13 mouse cellular contexts compared by ENCODE assay signal in genomic region chr17:35173329-35173728, GRCm38 (mm10). TPM values are rescaled to one million over a fixed set of nuclear protein-coding genes. Genes with fewer than 3 reads are reported as not detected.
DNase-seq lines count a peak whose midpoint lies in the region; ATAC-seq and TF ChIP-seq lines count a peak whose summit lies in the region.
"Had no signal": no experiment of that assay in that cellular context is flagged by ENCODE, and none has a peak within 500 bp of the region (broad histone marks: within the 10 kb centered on the region; RNA-seq: fewer than 3 reads in every experiment).

No protein-coding gene starts in this region.

- H3K27ac ChIP-seq in heart, embryonic 10.5 days, result no peak overlapping the region
- H3K27ac ChIP-seq in liver, postnatal 0 days (ENCODE audit: low read depth), result peak overlapping the region; percentile 64
- no peak overlapping the region for H3K27ac ChIP-seq in liver, embryonic 12.5 days
- H3K27ac ChIP-seq in brown adipose tissue, adult 24 weeks (replicated peaks; ENCODE audit: low read depth, low read length), result peak overlapping the region; percentile 31
- H3K27ac ChIP-seq in small intestine, adult 2 months (ENCODE audit: insufficient read depth, low read depth, low read length), result peak overlapping the region; percentile 79

- H3K9ac ChIP-seq in liver, postnatal 0 days (replicated peaks), result no peak overlapping the region
- H3K9ac ChIP-seq in liver, embryonic 12.5 days, result no peak overlapping the region

- DNase-seq in heart, adult 11 months, result peak; percentile 93
- DNase-seq in heart, embryonic 10.5 days (ENCODE audit: low spot score), result no peak
- DNase-seq in liver, postnatal 0 days, result no peak
- no peak for DNase-seq in MN1 (ENCODE audit: low spot score)
- DNase-seq in c-Kit-positive CD71-positive TER-119-positive erythroid progenitor cells, embryonic 14.5 days (ENCODE audit: low spot score), result no peak
- DNase-seq: cerebellum, adult 11-12 months; gastrocnemius, postnatal 25 days; right cerebral cortex, postnatal 25 days had no signal

- no peak for TF ChIP-seq CTCF in liver, postnatal 0 days (IDR thresholded peaks at IDR 0.05; ENCODE audit: low read depth)
- TF ChIP-seq CTCF in small intestine, adult 2 months (IDR thresholded peaks at IDR 0.05; ENCODE audit: extremely low read depth, insufficient read length, insufficient replicate concordance, low read depth, low read length), result no peak

- H3K9me3 ChIP-seq in heart, embryonic 10.5 days, result no peaks in the 10 kb centered on the region
- no peaks in the 10 kb centered on the region for H3K9me3 ChIP-seq in liver, postnatal 0 days (ENCODE audit: low read length)
- no peaks in the 10 kb centered on the region for H3K9me3 ChIP-seq in liver, embryonic 12.5 days (replicated peaks)

- TF ChIP-seq POLR2A in small intestine, adult 2 months (IDR thresholded peaks at IDR 0.05; ENCODE audit: low read depth, low read length), result no peak

- H3K4me2 ChIP-seq in liver, postnatal 0 days (ENCODE audit: low read depth, low read length), result 0 out of 2 replicates have a peak overlapping the region, but pooled peaks have one; percentile 20
- H3K4me2 ChIP-seq in liver, embryonic 12.5 days, result no peak overlapping the region

- H3K4me1 ChIP-seq in heart, embryonic 10.5 days, result no peaks in the 10 kb centered on the region
- 0 out of 2 replicates have a peak, but pooled peaks cover 4% of the 10 kb centered on the region for H3K4me1 ChIP-seq in liver, postnatal 0 days (ENCODE audit: insufficient read depth)
- H3K4me1 ChIP-seq in liver, embryonic 12.5 days, result peaks cover 4% of the 10 kb centered on the region; the same call in 1 of the 2 replicates
- no peaks in the 10 kb centered on the region for H3K4me1 ChIP-seq in brown adipose tissue, adult 24 weeks (ENCODE audit: control insufficient read depth, insufficient read depth, insufficient read length, low read length)
- peaks cover 18% of the 10 kb centered on the region for H3K4me1 ChIP-seq in small intestine, adult 2 months (ENCODE audit: control insufficient read depth, insufficient read depth, insufficient read length, low read length)

- H3K36me3 ChIP-seq in heart, embryonic 10.5 days, result no peaks in the 10 kb centered on the region
- H3K36me3 ChIP-seq in liver, postnatal 0 days (replicated peaks; ENCODE audit: insufficient read depth, low read length), result no peaks in the 10 kb centered on the region
- H3K36me3 ChIP-seq in liver, embryonic 12.5 days, result no peaks in the 10 kb centered on the region
- no peaks in the 10 kb centered on the region for H3K36me3 ChIP-seq in small intestine, adult 2 months (ENCODE audit: control insufficient read depth, insufficient read depth, low read length)

- H3K27me3 ChIP-seq in heart, embryonic 10.5 days (ENCODE audit: insufficient read depth, poor library complexity, severe bottlenecking), result peaks cover 15% of the 10 kb centered on the region; the same call in 1 of the 2 replicates
- no peaks in the 10 kb centered on the region for H3K27me3 ChIP-seq in liver, postnatal 0 days (ENCODE audit: insufficient read depth, low read length)
- H3K27me3 ChIP-seq in liver, embryonic 12.5 days (replicated peaks), result no peaks in the 10 kb centered on the region
- H3K27me3 ChIP-seq in small intestine, adult 2 months (ENCODE audit: control insufficient read depth, insufficient read depth, low read length), result no peaks in the 10 kb centered on the region

- TF ChIP-seq EP300 in liver, postnatal 0 days (IDR thresholded peaks at IDR 0.05; ENCODE audit: low read depth), result no peak

- no peak for ATAC-seq in liver, postnatal 0 days
- ATAC-seq in liver, embryonic 12.5 days, result no peak
- ATAC-seq: lung, postnatal 0 days had no signal

- H3K4me3 ChIP-seq in heart, embryonic 10.5 days, result no peak overlapping the region
- no peak overlapping the region for H3K4me3 ChIP-seq in liver, postnatal 0 days (ENCODE audit: low read depth, low read length)
- H3K4me3 ChIP-seq in liver, embryonic 12.5 days, result no peak overlapping the region
- no peak overlapping the region for H3K4me3 ChIP-seq in brown adipose tissue, adult 24 weeks (ENCODE audit: insufficient read depth, low read depth, low read length)
- H3K4me3 ChIP-seq in small intestine, adult 2 months (ENCODE audit: low read depth, low read length), result no peak overlapping the region

- WGBS in heart, embryonic 10.5 days, result 68% methylated on average over 3 of the region's 3 CpGs
- 55% methylated on average over 3 of the region's 3 CpGs for WGBS in liver, postnatal 0 days (ENCODE audit: insufficient replicate concordance)
- WGBS in liver, embryonic 12.5 days (ENCODE audit: insufficient replicate concordance), result 52% methylated on average over 3 of the region's 3 CpGs
- 74% methylated on average over 3 of the region's 3 CpGs for WGBS in small intestine, adult 2 months

RNA-seq across cellular contexts. Expression of gene Aif1, which starts 2.5 kb away (rescaled TPM):
- 0.85 and 2.1 TPM in 2 replicates for polyA plus RNA-seq in heart, embryonic 10.5 days (2016; fragmentation: Nextera tagmentation; extraction: Ambion mirVana)
- polyA plus RNA-seq in liver, postnatal 0 days (2015; fragmentation: Nextera tagmentation; extraction: Ambion mirVana), result 34.1 and 39.1 TPM in 2 replicates
- 10.5 and 11.6 TPM in 2 replicates for polyA plus RNA-seq in liver, embryonic 12.5 days (2016; fragmentation: Nextera tagmentation; extraction: Ambion mirVana)
- 10.5 and 14.3 TPM in 2 replicates for polyA plus RNA-seq in brown adipose tissue, adult 24 weeks (2012; ENCODE audit: insufficient read depth, insufficient read length, missing spikeins)
- 0.36 and 1.6 TPM in 2 replicates for polyA plus RNA-seq in small intestine, adult 2 months (2012; rRNA removed)
- polyA plus RNA-seq: C2C12 had no signal

RNA-seq across cellular contexts. Expression of gene Prrc2a, which starts 8.6 kb away (rescaled TPM):
- polyA plus RNA-seq in heart, embryonic 10.5 days (2016; fragmentation: Nextera tagmentation; extraction: Ambion mirVana), result 137 and 161 TPM in 2 replicates
- polyA plus RNA-seq in liver, postnatal 0 days (2015; fragmentation: Nextera tagmentation; extraction: Ambion mirVana), result 28.0 and 32.9 TPM in 2 replicates
- 83.0 and 86.8 TPM in 2 replicates for polyA plus RNA-seq in liver, embryonic 12.5 days (2016; fragmentation: Nextera tagmentation; extraction: Ambion mirVana)
- 42.9 and 81.7 TPM in 2 replicates for polyA plus RNA-seq in brown adipose tissue, adult 24 weeks (2012; ENCODE audit: insufficient read depth, insufficient read length, missing spikeins)
- 177 and 352 TPM in 2 replicates for polyA plus RNA-seq in small intestine, adult 2 months (2012; rRNA removed)

RNA-seq across cellular contexts. Expression of gene Lst1, which starts 14.9 kb away (rescaled TPM):
- polyA plus RNA-seq in heart, embryonic 10.5 days (2016; fragmentation: Nextera tagmentation; extraction: Ambion mirVana), result 1.5 and 2.2 TPM in 2 replicates
- 41.2 and 44.2 TPM in 2 replicates for polyA plus RNA-seq in liver, postnatal 0 days (2015; fragmentation: Nextera tagmentation; extraction: Ambion mirVana)
- polyA plus RNA-seq in liver, embryonic 12.5 days (2016; fragmentation: Nextera tagmentation; extraction: Ambion mirVana), result 20.8 and 23.7 TPM in 2 replicates
- polyA plus RNA-seq in brown adipose tissue, adult 24 weeks (2012; ENCODE audit: insufficient read depth, insufficient read length, missing spikeins), result 12.2 and 16.4 TPM in 2 replicates
- polyA plus RNA-seq in small intestine, adult 2 months (2012; rRNA removed), result 11.5 and 18.8 TPM in 2 replicates

RNA-seq across cellular contexts. Expression of gene Ltb, which starts 20.9 kb away (rescaled TPM):
- 0.15 TPM in 1 of 2 replicates, not detected in the other for polyA plus RNA-seq in heart, embryonic 10.5 days (2016; fragmentation: Nextera tagmentation; extraction: Ambion mirVana)
- polyA plus RNA-seq in liver, postnatal 0 days (2015; fragmentation: Nextera tagmentation; extraction: Ambion mirVana), result 5.3 and 6.0 TPM in 2 replicates
- 1.2 and 1.3 TPM in 2 replicates for polyA plus RNA-seq in liver, embryonic 12.5 days (2016; fragmentation: Nextera tagmentation; extraction: Ambion mirVana)
- not detected in 2 replicates for polyA plus RNA-seq in brown adipose tissue, adult 24 weeks (2012; ENCODE audit: insufficient read depth, insufficient read length, missing spikeins)
- 26.2 and 32.9 TPM in 2 replicates for polyA plus RNA-seq in small intestine, adult 2 months (2012; rRNA removed)
- polyA plus RNA-seq: C2C12 had no signal

RNA-seq across cellular contexts. Expression of gene Tnf, which starts 28.5 kb away (rescaled TPM):
- polyA plus RNA-seq in heart, embryonic 10.5 days (2016; fragmentation: Nextera tagmentation; extraction: Ambion mirVana), result 0.15 TPM in 1 of 2 replicates, not detected in the other
- polyA plus RNA-seq in liver, postnatal 0 days (2015; fragmentation: Nextera tagmentation; extraction: Ambion mirVana), result 0.59 and 0.75 TPM in 2 replicates
- polyA plus RNA-seq in liver, embryonic 12.5 days (2016; fragmentation: Nextera tagmentation; extraction: Ambion mirVana), result 0.33 and 0.36 TPM in 2 replicates
- polyA plus RNA-seq in brown adipose tissue, adult 24 weeks (2012; ENCODE audit: insufficient read depth, insufficient read length, missing spikeins), result not detected in 2 replicates
- polyA plus RNA-seq in small intestine, adult 2 months (2012; rRNA removed), result 0.94 and 1.8 TPM in 2 replicates
- polyA plus RNA-seq: C2C12 had no signal

Comparison
In these comparisons a context has a peak if more than half of its experiments do, and no peak if none do; other contexts are left out.
1. H3K27ac ChIP-seq: peak in liver, postnatal 0 days (single experiment), brown adipose tissue, adult 24 weeks (single experiment) and small intestine, adult 2 months (single experiment); none in heart, embryonic 10.5 days (single experiment) and liver, embryonic 12.5 days (single experiment).